Mouse (Mus musculus): Measurements from ENCODE around the gene Abca8a. TPM values are rescaled to one million over a fixed set of nuclear protein-coding genes. Genes with fewer than 3 reads are reported as not detected.

Gene Abca8a
- polyA plus RNA-seq (2015; fragmentation: Nextera tagmentation; extraction: Ambion mirVana): 2.2 and 3.9 TPM in 2 replicates

GRCm38 (mm10) chr11:110095858-110096257 lies at the start of gene Abca8a:
TSS of gene Abca8a (minus strand) at chr11:110095978.
- H3K27me3 ChIP-seq: no peaks in the 10 kb centered on the region
- H3K27ac ChIP-seq (replicated peaks): no peak within 1 kb of the TSS
- H3K9ac ChIP-seq: no peak within 1 kb of the TSS
- no peaks in the 10 kb centered on the region for H3K9me3 ChIP-seq
- H3K4me3 ChIP-seq: no peak within 1 kb of the TSS
- H3K4me2 ChIP-seq: no peak within 1 kb of the TSS
- no peak for ATAC-seq (ENCODE audit: low read depth)
- no peaks in the 10 kb centered on the region for H3K4me1 ChIP-seq (replicated peaks)
- 68% methylated on average over 5 of the region's 5 CpGs for WGBS
- no peaks in the 10 kb centered on the region for H3K36me3 ChIP-seq

- no peak overlapping the region for H3K27ac ChIP-seq (replicated peaks)
- H3K27me3 ChIP-seq: no peaks in the 10 kb centered on the region
- no peak overlapping the region for H3K4me2 ChIP-seq
- WGBS: 88% methylated on average over 11 of the region's 11 CpGs
- no peaks in the 10 kb centered on the region for H3K36me3 ChIP-seq
- H3K4me3 ChIP-seq: no peak overlapping the region
- H3K9me3 ChIP-seq: no peaks in the 10 kb centered on the region; the same call in 1 of the 2 replicates
- no peak overlapping the region for H3K9ac ChIP-seq
- H3K4me1 ChIP-seq (replicated peaks): no peaks in the 10 kb centered on the region
- no peak for ATAC-seq (ENCODE audit: low read depth)
These were observed 49.6 kb upstream of the Abca8a start for GRCm38 (mm10) chr11:110145421-110145820.

DNA sequence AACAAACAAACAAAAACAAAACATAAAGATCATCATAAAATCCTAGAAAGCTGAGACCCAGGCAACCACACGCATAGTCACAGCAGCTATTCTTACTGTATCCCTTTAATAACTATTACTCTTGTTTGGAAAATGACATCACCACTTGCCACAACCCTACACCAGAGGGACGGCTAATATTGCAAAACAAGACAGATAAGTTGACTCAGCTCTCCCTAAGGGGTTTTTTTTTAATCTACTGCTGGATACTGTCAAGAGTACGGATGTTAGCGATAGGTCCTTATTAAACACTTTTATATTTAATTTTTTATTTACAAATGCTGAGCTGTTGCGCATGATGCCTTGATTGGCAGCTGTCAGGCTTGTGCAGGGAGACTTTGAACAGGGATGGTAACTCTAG lies 35.0 kb upstream of the Abca8a start:
- Histone ChIP-seq H3K9me3 (no peaks in the 10 kb centered on the region), H3K4me2 (no peak overlapping the region), H3K27ac (replicated peaks) (no peak overlapping the region), H3K4me3 (no peak overlapping the region), H3K4me1 (replicated peaks) (no peaks in the 10 kb centered on the region), H3K9ac (no peak overlapping the region), H3K36me3 (no peaks in the 10 kb centered on the region), H3K27me3 (no peaks in the 10 kb centered on the region)
- no peak for ATAC-seq (ENCODE audit: low read depth)
- WGBS: 86% methylated on average over 5 of the region's 5 CpGs

GRCm38 (mm10) chr11:110111137-110111536 lies 15.4 kb upstream of the Abca8a start:
- no peak overlapping the region for H3K4me3 ChIP-seq
- no peak for ATAC-seq (ENCODE audit: low read depth)
- H3K36me3 ChIP-seq: no peaks in the 10 kb centered on the region
- no peak overlapping the region for H3K4me2 ChIP-seq
- WGBS: 54% methylated on average over 4 of the region's 4 CpGs
- H3K27me3 ChIP-seq: no peaks in the 10 kb centered on the region
- H3K9me3 ChIP-seq: no peaks in the 10 kb centered on the region
- H3K4me1 ChIP-seq (replicated peaks): no peaks in the 10 kb centered on the region
- H3K27ac ChIP-seq (replicated peaks): no peak overlapping the region
- no peak overlapping the region for H3K9ac ChIP-seq

- no peak for ATAC-seq (ENCODE audit: low read depth)
- H3K4me2 ChIP-seq: no peak overlapping the region
- no peak overlapping the region for H3K9ac ChIP-seq
- H3K4me3 ChIP-seq: no peak overlapping the region
- no peak overlapping the region for H3K27ac ChIP-seq (replicated peaks)
- no peaks in the 10 kb centered on the region for H3K36me3 ChIP-seq
- H3K9me3 ChIP-seq: no peaks in the 10 kb centered on the region
- no peaks in the 10 kb centered on the region for H3K27me3 ChIP-seq
- WGBS: 88% methylated on average over 7 of the region's 7 CpGs
- no peaks in the 10 kb centered on the region for H3K4me1 ChIP-seq (replicated peaks)
These were observed 5.7 kb upstream of the Abca8a start for GRCm38 (mm10) chr11:110101437-110101836.

DNA sequence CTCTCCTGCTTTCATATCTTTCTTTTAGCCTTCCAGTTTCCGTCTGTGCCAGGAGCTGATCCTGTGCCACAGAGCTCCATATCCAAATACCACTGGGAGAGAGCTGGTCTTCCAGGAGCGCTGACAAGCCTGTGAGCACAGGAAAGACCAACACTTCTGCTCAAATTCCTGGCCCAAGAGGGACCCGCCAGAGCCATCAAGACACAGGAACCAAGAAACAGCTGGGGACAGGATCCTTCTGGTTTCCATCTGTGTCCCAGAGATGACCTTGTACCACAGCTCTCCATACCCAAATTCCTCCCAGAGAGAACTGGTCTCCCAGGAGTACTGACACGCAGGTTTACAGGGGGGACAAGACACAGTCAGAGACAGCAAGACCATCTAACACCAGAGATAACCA lies 3.1 kb upstream of the Abca8a start:
- Histone ChIP-seq H3K27ac (replicated peaks) (no peak overlapping the region), H3K36me3 (no peaks in the 10 kb centered on the region), H3K4me3 (no peak overlapping the region), H3K9me3 (no peaks in the 10 kb centered on the region), H3K9ac (no peak overlapping the region), H3K4me2 (no peak overlapping the region), H3K4me1 (replicated peaks) (no peaks in the 10 kb centered on the region), H3K27me3 (no peaks in the 10 kb centered on the region)
- WGBS: 85% methylated on average over 4 of the region's 4 CpGs
- ATAC-seq (ENCODE audit: low read depth): no peak

DNA sequence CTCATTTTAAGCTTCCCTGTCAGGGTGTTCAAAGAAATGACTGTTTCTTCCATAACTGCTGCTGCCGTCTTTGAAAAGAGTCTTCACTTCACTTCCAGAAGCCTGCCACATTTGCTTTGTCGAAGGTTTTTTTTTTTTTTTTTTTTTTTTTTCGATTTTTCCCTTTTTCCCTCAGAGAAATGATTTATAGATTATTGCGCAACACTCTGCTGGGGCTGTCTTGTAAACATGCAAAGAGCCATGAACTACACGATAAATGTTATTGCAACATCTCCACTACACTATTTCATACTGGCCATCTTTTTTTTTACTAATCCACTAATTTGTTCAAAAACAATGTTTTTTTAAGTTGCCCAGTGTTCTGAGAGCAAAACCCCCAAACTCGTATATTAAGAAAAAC lies 1.7 kb upstream of the Abca8a start:
- 73% methylated on average over 6 of the region's 6 CpGs for WGBS
- Histone ChIP-seq H3K9me3 (no peaks in the 10 kb centered on the region), H3K36me3 (no peaks in the 10 kb centered on the region), H3K4me1 (replicated peaks) (no peaks in the 10 kb centered on the region), H3K4me2 (no peak overlapping the region), H3K27ac (replicated peaks) (no peak overlapping the region), H3K27me3 (no peaks in the 10 kb centered on the region), H3K9ac (no peak overlapping the region), H3K4me3 (no peak overlapping the region)
- no peak for ATAC-seq (ENCODE audit: low read depth)

GRCm38 (mm10) chr11:110094846-110095380 lies 865 bp downstream of the Abca8a start:
- Histone ChIP-seq H3K4me2 (no peak overlapping the region), H3K27ac (replicated peaks) (no peak overlapping the region), H3K4me3 (no peak overlapping the region), H3K9me3 (no peaks in the 10 kb centered on the region), H3K9ac (no peak overlapping the region), H3K4me1 (replicated peaks) (no peaks in the 10 kb centered on the region), H3K27me3 (no peaks in the 10 kb centered on the region), H3K36me3 (no peaks in the 10 kb centered on the region)
- ATAC-seq (ENCODE audit: low read depth): no peak
- 78% methylated on average over 7 of the region's 7 CpGs for WGBS

DNA sequence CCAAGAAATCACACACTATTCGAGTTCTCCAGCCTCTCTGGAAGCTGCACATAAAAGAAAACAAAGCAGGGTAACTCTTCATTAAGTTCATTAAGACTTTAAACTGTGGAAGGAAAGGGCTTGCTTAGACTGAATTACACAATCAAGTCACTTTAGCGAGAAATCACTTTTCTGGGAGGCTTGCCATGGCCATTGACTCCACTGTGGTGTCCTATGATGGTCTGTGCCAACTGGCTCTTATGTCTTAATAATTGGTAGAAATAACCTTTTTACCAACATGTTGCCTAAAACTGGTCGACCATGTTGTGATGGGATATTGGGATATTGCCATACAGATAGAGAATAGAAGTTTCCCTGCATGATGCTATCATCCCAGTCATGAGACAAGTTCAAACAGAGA lies 1.5 kb downstream of the Abca8a start:
- 83% methylated on average over 3 of the region's 3 CpGs for WGBS
- H3K36me3 ChIP-seq: no peaks in the 10 kb centered on the region
- no peak overlapping the region for H3K27ac ChIP-seq (replicated peaks)
- no peak overlapping the region for H3K4me3 ChIP-seq
- no peak overlapping the region for H3K4me2 ChIP-seq
- H3K27me3 ChIP-seq: no peaks in the 10 kb centered on the region
- no peak for ATAC-seq (ENCODE audit: low read depth)
- H3K9me3 ChIP-seq: no peaks in the 10 kb centered on the region
- no peaks in the 10 kb centered on the region for H3K4me1 ChIP-seq (replicated peaks)
- no peak overlapping the region for H3K9ac ChIP-seq

GRCm38 (mm10) chr11:110091328-110091727 lies 4.5 kb downstream of the Abca8a start:
- no peak for ATAC-seq (ENCODE audit: low read depth)
- Histone ChIP-seq H3K4me2 (no peak overlapping the region), H3K36me3 (no peaks in the 10 kb centered on the region), H3K27ac (replicated peaks) (no peak overlapping the region), H3K9me3 (no peaks in the 10 kb centered on the region), H3K4me1 (replicated peaks) (no peaks in the 10 kb centered on the region), H3K4me3 (no peak overlapping the region), H3K27me3 (no peaks in the 10 kb centered on the region), H3K9ac (no peak overlapping the region)
- whole genome bisulfite sequencing: 84% methylated on average over 2 of the region's 2 CpGs

GRCm38 (mm10) chr11:110072158-110072557 lies 23.6 kb downstream of the Abca8a start:
- Histone ChIP-seq H3K36me3 (no peaks in the 10 kb centered on the region), H3K27ac (replicated peaks) (no peak overlapping the region), H3K4me1 (replicated peaks) (no peaks in the 10 kb centered on the region), H3K9ac (no peak overlapping the region), H3K4me2 (no peak overlapping the region), H3K27me3 (no peaks in the 10 kb centered on the region), H3K4me3 (no peak overlapping the region), H3K9me3 (no peaks in the 10 kb centered on the region)
- WGBS: 87% methylated on average over 3 of the region's 3 CpGs
- ATAC-seq (ENCODE audit: low read depth): no peak

DNA sequence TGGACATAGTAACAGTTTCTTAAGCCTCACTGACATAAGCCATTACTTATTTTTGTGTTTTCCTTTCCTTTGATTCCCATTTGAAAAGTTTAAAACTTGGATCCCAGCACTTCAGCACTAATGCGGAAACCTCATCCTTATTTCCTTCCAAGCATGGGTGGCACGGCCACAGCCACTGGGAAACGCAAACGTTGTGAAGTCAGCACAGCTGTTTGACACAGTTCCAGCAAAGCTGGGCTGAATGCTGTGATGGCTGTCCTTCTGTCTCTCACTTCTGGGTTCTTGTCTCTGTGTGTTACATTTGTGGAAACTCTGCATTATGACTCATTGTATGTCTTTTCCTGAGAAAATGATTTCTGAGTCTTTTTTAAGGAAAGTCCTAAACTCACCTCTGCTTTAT lies 34.7 kb downstream of the Abca8a start:
- Histone ChIP-seq H3K4me3 (no peak overlapping the region), H3K4me1 (replicated peaks) (no peaks in the 10 kb centered on the region), H3K27me3 (no peaks in the 10 kb centered on the region), H3K27ac (replicated peaks) (no peak overlapping the region), H3K9me3 (no peaks in the 10 kb centered on the region), H3K4me2 (no peak overlapping the region), H3K36me3 (no peaks in the 10 kb centered on the region), H3K9ac (no peak overlapping the region)
- no peak for ATAC-seq (ENCODE audit: low read depth)
- 72% methylated on average over 4 of the region's 4 CpGs for WGBS

- H3K27me3 ChIP-seq: no peaks in the 10 kb centered on the region
- WGBS: 62% methylated on average over 2 of the region's 2 CpGs
- H3K36me3 ChIP-seq: no peaks in the 10 kb centered on the region
- no peak overlapping the region for H3K9ac ChIP-seq
- H3K4me2 ChIP-seq: no peak overlapping the region
- no peak overlapping the region for H3K27ac ChIP-seq (replicated peaks)
- no peak for ATAC-seq (ENCODE audit: low read depth)
- H3K4me1 ChIP-seq (replicated peaks): no peaks in the 10 kb centered on the region
- H3K4me3 ChIP-seq: no peak overlapping the region
- no peaks in the 10 kb centered on the region for H3K9me3 ChIP-seq
These were observed 35.7 kb downstream of the Abca8a start for GRCm38 (mm10) chr11:110060127-110060526.

All from neural tube, embryonic 13.5 days (tissue).